Mouse (Mus musculus) kidney, embryonic 16.5 days (tissue): ENCODE data around the gene Slc7a6. TPM values are rescaled to one million over a fixed set of nuclear protein-coding genes. Genes with fewer than 3 reads are reported as not detected.

ENCODE experiments used
- ATAC-seq: fragments of 200-750 bp; cut with Nextera tagmentation; 2 replicates; pipeline ENCODE4 v1.8.0; 2017; ENCODE audit warnings: moderate TSS enrichment; ENCODE audit not compliant: low FRiP score, low TSS enrichment
- H3K27ac ChIP-seq: fragments of 300-500 bp; sonication (generic); 2 replicates; pipeline ENCODE4 v1.5.1; 2014; ENCODE audit warnings: low read length
- H3K27me3 ChIP-seq: fragments of 300-500 bp; sonication (generic); 2 replicates; pipeline ENCODE4 v1.6.1; 2014; ENCODE audit warnings: low read length, control low read depth, mixed read lengths; ENCODE audit not compliant: insufficient read depth
- H3K36me3 ChIP-seq: fragments of 300-500 bp; sonication (generic); 2 replicates; pipeline ENCODE4 v1.6.1; 2014; ENCODE audit warnings: low read length, control low read depth, mixed read lengths; ENCODE audit not compliant: insufficient read depth
- H3K4me1 ChIP-seq: fragments of 300-500 bp; sonication (generic); 2 replicates; pipeline ENCODE4 v1.6.1; 2014; ENCODE audit warnings: low read length, control low read depth, mixed read lengths; ENCODE audit not compliant: insufficient read depth
- H3K4me2 ChIP-seq: fragments of 300-500 bp; sonication (generic); replicated peaks from 2 replicates; pipeline ENCODE4 v1.6.1; 2014; ENCODE audit warnings: low read depth, low read length
- H3K4me3 ChIP-seq: fragments of 300-500 bp; sonication (generic); 2 replicates; pipeline ENCODE4 v1.5.1; 2014; ENCODE audit warnings: mild to moderate bottlenecking, low read length
- H3K9ac ChIP-seq: fragments of 300-500 bp; sonication (generic); replicated peaks from 2 replicates; pipeline ENCODE4 v1.6.1; 2014; ENCODE audit warnings: low read length
- H3K9me3 ChIP-seq: fragments of 300-500 bp; sonication (generic); 2 replicates; pipeline ENCODE4 v1.6.1; 2016; ENCODE audit warnings: low read length, control low read depth
- WGBS: fragments of 180-500 bp; shearing (Covaris S2); extraction: QIAGEN DNeasy Blood & Tissue Kit; methylation state at CpG from one replicate; pipeline ENCODE4 v1.1.7; 2014; 5-methylcytosine and 5-hydroxymethylcytosine counted together
- polyA plus RNA-seq: library from polyadenylated mRNA; unstranded; fragments of >200 nt; fragmentation: Nextera tagmentation; extraction: Ambion mirVana; gene quantifications from 2 replicates; pipeline ENCODE4 v1.2.1, GENCODE M21; 2015

Gene Slc7a6
- polyA plus RNA-seq, 1 experiment from 2014 or later = 49.9 TPM

DNA sequence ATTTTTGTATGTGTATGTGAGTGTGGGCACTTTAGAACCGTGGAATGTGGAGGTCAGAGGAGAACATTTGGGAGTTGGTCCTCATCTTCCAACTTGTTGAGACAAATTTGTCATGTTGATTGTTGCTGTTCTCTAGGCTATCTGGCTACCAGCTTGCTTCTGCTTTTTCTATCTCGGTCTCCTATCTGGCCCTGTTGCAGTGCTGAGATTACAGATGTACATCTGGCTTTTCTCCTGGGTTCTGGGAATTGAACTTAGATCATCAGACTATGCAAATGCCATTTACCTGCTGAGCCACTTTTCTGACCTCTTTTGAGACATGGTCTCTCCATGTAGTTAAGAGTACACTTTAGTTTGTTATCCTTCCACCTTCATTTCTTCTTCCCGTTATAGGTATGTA, 4.9 kb downstream of the Slc7a6 start:
- no peak overlapping the region for H3K27ac ChIP-seq
- no peaks in the 10 kb centered on the region for H3K36me3 ChIP-seq
- no peaks in the 10 kb centered on the region for H3K9me3 ChIP-seq
- peaks cover 17% of the 10 kb centered on the region for H3K4me1 ChIP-seq
- no peak overlapping the region for H3K4me3 ChIP-seq
- H3K27me3 ChIP-seq = no peaks in the 10 kb centered on the region
- H3K9ac ChIP-seq = no peak overlapping the region
- no peak overlapping the region for H3K4me2 ChIP-seq
- 89% methylated on average over 3 of the region's 3 CpGs for WGBS
- no peak for ATAC-seq

DNA sequence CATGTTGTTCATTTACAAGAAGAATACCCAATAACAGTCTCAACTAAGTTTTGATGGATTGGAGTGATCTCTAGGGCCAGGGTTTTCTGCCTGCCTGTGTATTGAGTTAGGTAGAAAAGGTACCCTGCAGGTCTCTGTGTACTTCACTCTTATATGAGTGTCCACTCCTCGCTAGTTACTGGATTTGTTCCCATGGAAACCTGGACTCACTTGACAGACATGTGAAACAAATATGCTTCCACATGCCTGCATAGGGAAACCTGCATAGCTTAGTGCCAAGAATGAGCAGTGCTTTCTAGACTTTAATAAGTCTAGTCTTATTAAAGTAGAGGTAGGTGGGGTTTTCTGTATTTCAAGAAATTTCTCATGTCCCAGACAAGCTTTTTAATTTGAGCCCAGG, 8.2 kb downstream of the Slc7a6 start:
- H3K9ac ChIP-seq = no peak overlapping the region
- ATAC-seq = no peak
- H3K36me3 ChIP-seq = no peaks in the 10 kb centered on the region
- H3K27ac ChIP-seq = no peak overlapping the region
- H3K9me3 ChIP-seq = no peaks in the 10 kb centered on the region
- H3K27me3 ChIP-seq = no peaks in the 10 kb centered on the region
- no peak overlapping the region for H3K4me2 ChIP-seq
- H3K4me1 ChIP-seq = peaks cover 10% of the 10 kb centered on the region
- no peak overlapping the region for H3K4me3 ChIP-seq
- WGBS = 31% methylated on average over 1 of the region's 1 CpGs

DNA sequence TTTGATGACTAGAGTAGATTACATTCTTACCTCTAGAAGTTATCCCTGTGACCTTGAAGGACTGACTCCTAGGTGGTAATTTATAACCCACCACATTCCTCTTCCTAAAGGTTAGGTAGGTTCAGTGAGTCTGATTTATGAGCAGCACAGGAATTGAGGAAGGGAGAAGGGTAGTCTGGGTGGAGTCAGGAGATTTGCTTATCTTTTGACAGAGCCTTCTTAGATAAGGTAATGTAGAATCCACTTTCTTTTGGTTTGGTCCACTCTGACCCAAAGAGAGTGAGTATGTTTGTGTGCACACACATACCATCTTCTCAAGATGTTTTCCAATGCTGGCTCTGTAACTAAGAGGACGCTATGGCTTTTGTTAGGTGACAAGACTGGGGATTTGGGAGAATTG, 8.9 kb downstream of the Slc7a6 start:
- Histone ChIP-seq H3K4me1 (peaks cover 10% of the 10 kb centered on the region), H3K4me2 (no peak overlapping the region), H3K27me3 (no peaks in the 10 kb centered on the region), H3K27ac (no peak overlapping the region), H3K36me3 (no peaks in the 10 kb centered on the region), H3K4me3 (no peak overlapping the region), H3K9me3 (no peaks in the 10 kb centered on the region), H3K9ac (no peak overlapping the region)
- 71% methylated on average over 1 of the region's 1 CpGs for WGBS
- no peak for ATAC-seq

DNA sequence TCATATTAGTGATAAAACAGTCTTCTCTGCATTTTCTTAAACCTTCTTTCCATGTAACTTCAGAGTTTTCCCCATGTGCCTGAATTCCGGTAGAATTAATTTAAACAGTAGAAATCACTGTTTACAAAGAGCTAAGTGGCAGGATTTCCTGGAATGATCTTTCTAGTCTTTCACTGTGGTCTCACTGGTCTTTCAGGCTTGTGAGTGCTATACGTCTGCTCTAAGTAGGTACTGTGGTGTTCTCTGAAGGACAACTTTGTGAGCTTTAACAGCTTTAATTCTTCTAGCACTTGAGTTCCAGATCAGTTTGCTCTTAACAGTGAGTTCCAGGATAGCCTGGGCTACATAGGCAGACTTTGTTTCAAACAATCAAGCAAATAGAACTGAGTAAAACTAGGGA, 9.8 kb downstream of the Slc7a6 start:
- Histone ChIP-seq H3K9ac (no peak overlapping the region), H3K27me3 (no peaks in the 10 kb centered on the region), H3K36me3 (no peaks in the 10 kb centered on the region), H3K4me3 (no peak overlapping the region), H3K4me2 (no peak overlapping the region), H3K9me3 (no peaks in the 10 kb centered on the region), H3K4me1 (peaks cover 10% of the 10 kb centered on the region), H3K27ac (no peak overlapping the region)
- WGBS = 75% methylated on average over 2 of the region's 2 CpGs
- no peak for ATAC-seq

DNA sequence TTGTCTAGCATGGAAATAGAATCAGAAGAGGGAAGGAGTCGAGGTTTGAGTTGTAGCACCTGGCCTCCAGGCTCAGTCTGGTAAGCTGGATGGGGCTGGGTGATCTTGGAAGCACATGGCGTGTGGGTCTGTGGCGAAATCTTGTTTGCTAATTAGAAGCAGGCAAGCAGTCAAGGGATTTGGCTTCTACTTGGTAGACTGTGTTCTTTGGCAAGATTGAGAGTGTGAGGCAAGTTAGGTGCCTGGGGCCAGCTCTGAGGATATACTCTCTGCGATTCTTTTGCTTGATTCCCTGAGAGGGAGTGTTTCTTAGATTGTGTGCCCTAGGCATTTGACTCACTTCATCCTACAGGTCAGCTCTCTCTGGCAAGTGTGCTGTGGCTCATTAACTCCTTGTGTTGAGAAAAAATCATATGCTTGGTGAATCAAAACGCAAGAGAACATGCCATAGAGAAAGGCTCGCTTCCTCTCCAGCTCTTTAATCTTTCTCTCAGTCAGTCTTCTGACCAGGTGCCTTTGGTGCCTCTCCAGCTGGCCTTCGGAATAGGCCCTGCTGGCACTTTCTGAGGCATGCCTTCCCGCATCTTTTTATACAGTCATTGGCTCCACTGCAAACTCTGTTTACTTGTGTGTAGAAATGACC, 17.1 kb downstream of the Slc7a6 start:
- Histone ChIP-seq H3K4me3 (no peak overlapping the region), H3K27me3 (no peaks in the 10 kb centered on the region), H3K27ac (no peak overlapping the region), H3K4me2 (no peak overlapping the region), H3K9ac (no peak overlapping the region), H3K36me3 (peaks cover 5% of the 10 kb centered on the region; the same call in 1 of the 2 replicates), H3K9me3 (no peaks in the 10 kb centered on the region), H3K4me1 (peaks cover 16% of the 10 kb centered on the region; the same call in 1 of the 2 replicates)
- 52% methylated on average over 8 of the region's 8 CpGs for WGBS
- ATAC-seq = no peak

DNA sequence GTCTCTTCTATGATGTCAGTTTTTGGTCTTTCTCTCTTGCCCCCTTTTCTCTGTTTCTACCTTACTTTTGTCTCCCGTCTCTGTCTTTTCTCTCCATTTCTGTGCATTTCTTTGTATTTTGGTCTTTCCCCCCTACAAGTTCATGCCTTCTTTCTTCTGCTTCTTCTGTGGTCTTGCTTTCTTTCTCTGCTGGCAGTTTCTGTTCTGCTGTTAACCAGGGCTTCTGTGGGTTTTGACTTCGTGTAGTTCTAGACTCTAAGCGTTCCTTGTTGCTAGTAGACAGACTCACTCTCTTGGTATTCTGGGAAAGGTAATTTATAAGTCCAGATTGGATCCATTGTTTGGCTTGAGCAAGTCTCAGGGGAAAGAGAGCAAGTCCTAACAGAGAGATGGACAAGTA, 17.7 kb downstream of the Slc7a6 start:
- no peak overlapping the region for H3K9ac ChIP-seq
- ATAC-seq = no peak
- H3K27me3 ChIP-seq = no peaks in the 10 kb centered on the region
- H3K27ac ChIP-seq = 0 out of 2 replicates have a peak overlapping the region, but pooled peaks have one; percentile 10
- H3K9me3 ChIP-seq = no peaks in the 10 kb centered on the region
- H3K4me1 ChIP-seq = peaks cover 16% of the 10 kb centered on the region; the same call in 1 of the 2 replicates
- WGBS = 84% methylated on average over 3 of the region's 3 CpGs
- peaks cover 6% of the 10 kb centered on the region; the same call in 1 of the 2 replicates for H3K36me3 ChIP-seq
- no peak overlapping the region for H3K4me2 ChIP-seq
- H3K4me3 ChIP-seq = no peak overlapping the region

DNA sequence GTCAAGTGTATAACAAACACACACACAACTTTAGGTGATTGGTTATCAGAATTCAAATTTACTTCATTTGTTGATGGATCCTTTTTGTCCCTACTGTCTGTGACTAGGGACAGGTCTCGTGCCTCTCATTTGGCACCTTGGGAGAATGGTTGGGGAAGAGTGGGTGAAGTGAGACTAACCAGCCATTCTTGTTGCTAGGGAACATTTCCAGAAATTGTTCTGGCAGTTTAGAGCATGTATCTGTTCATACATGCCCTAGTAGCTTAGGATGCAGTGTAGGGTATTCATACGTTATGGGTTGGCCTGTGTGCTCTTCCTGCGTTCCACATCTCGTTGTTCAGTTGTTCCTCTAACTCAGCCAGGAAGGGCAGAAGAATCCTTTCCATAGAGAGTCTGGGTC, 20.5 kb downstream of the Slc7a6 start:
- Histone ChIP-seq H3K4me1 (peaks cover 16% of the 10 kb centered on the region; the same call in 1 of the 2 replicates), H3K9ac (no peak overlapping the region), H3K9me3 (no peaks in the 10 kb centered on the region), H3K27me3 (no peaks in the 10 kb centered on the region), H3K36me3 (peaks cover 24% of the 10 kb centered on the region), H3K4me2 (no peak overlapping the region), H3K27ac (no peak overlapping the region), H3K4me3 (no peak overlapping the region)
- ATAC-seq = no peak
- WGBS = 93% methylated on average over 4 of the region's 4 CpGs

DNA sequence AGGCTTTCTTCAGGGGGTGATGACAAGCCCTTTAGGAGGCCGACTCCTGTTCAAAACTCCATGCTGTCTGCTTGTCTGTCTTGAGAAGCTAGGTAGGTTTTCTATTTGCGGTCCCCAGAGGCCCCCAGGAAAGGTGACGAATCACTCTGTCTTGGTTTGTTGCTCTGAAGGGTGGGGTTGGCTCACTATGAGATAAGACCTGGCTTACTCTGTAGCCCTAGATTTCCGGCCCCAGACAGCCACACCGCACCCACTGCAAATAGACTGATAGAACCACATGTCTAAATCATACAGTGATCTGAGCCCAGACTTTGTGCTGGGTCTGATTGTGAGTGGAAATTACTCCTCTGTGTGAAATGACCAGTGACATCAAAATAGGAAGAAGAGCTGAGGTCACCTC, 23.0 kb downstream of the Slc7a6 start:
- no peak overlapping the region for H3K4me3 ChIP-seq
- ATAC-seq = no peak
- no peak overlapping the region for H3K27ac ChIP-seq
- no peaks in the 10 kb centered on the region for H3K9me3 ChIP-seq
- H3K9ac ChIP-seq = no peak overlapping the region
- H3K27me3 ChIP-seq = no peaks in the 10 kb centered on the region
- 91% methylated on average over 5 of the region's 5 CpGs for WGBS
- no peaks in the 10 kb centered on the region for H3K4me1 ChIP-seq
- no peak overlapping the region for H3K4me2 ChIP-seq
- H3K36me3 ChIP-seq = peaks cover 34% of the 10 kb centered on the region

DNA sequence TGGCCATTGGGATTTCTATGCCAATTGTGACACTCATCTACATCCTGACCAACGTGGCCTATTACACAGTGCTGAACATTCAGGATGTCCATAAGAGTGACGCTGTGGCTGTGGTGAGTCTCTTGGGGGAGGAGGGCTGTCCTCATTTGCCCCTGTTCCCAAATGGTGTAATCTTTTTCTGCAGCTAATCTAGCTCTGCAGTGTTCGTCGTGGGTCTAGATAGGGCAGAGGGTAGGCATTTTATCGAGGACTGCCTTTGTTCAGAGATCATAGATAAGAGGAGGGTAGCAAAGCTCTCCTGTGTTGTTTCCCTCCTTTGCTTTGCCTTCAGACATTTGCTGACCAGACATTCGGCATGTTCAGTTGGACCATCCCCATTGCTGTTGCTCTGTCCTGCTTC, 24.5 kb downstream of the Slc7a6 start:
- Histone ChIP-seq H3K27ac (no peak overlapping the region), H3K4me1 (no peaks in the 10 kb centered on the region), H3K9ac (no peak overlapping the region), H3K36me3 (peaks cover 38% of the 10 kb centered on the region), H3K4me2 (no peak overlapping the region), H3K9me3 (no peaks in the 10 kb centered on the region), H3K27me3 (no peaks in the 10 kb centered on the region), H3K4me3 (no peak overlapping the region)
- no peak for ATAC-seq
- WGBS = 80% methylated on average over 6 of the region's 6 CpGs

DNA sequence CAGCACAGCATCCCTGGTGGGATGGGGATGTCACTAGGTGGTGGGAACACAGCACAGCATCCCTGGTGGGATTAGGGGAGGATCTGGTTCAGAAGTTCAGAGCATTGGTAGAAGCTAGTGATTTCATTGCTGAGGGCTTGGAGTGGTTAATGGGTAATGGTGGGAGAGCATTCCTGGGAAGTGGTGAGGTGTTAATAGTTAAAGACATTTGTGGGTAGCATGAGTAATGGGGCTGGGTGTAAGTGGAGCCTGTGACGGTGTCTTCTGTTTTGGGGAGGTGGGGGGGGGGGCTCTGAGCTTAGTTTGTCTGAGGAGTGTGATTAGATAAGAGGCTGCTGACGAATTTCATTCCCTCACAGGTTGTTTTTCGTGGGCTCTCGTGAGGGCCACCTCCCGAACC, 25.4 kb downstream of the Slc7a6 start:
- Histone ChIP-seq H3K4me2 (no peak overlapping the region), H3K9me3 (no peaks in the 10 kb centered on the region), H3K27ac (no peak overlapping the region), H3K27me3 (no peaks in the 10 kb centered on the region), H3K36me3 (peaks cover 38% of the 10 kb centered on the region), H3K9ac (no peak overlapping the region), H3K4me1 (no peaks in the 10 kb centered on the region), H3K4me3 (no peak overlapping the region)
- peak; percentile 69 for ATAC-seq
- WGBS = 75% methylated on average over 5 of the region's 5 CpGs
